Mouse (Mus musculus): ENCODE data around the gene Tssc4.
A peak's percentile ranks its signal among the peaks of the same experiment; 100 is the strongest.

The Tssc4 gene

DNA sequence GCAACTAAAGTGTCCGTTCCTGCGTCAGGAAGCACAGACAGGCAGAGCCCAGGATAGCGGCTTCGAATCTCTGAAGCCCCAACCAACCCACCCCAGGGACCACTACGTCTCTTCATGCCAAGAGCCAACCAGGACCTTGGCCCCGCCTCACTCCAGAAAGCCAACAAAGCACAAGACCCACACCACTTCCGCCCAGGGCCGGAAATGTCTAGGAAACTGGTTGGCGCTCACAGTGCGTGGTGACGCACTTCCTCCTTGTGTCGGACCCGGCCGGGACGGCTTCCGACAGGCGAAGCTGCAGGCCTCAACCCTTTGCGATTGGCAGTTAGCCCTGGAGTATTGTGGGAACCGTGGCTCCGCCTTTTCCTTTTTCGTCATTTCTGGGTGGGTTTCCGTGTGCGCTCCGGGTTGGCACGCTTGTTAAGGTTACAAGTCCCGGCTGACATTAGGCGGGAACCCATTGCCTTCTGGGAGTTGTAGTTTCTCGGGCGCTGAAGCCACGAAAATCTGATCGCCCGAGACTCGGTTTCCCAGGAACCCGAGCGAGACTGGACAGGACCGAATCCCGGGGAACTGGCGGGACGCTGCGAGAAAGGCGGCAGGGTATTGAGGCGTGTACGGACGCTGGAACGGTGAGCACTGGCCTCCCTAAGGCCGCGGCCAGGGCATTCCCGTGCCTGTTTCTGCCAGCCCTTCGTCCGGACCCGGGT, at the start of gene Tssc4:
Gene Tssc4, plus strand, starts transcription at position 368 of the 710 bp plus-strand sequence.
- DNase-seq, result peak; percentile 99

DNA sequence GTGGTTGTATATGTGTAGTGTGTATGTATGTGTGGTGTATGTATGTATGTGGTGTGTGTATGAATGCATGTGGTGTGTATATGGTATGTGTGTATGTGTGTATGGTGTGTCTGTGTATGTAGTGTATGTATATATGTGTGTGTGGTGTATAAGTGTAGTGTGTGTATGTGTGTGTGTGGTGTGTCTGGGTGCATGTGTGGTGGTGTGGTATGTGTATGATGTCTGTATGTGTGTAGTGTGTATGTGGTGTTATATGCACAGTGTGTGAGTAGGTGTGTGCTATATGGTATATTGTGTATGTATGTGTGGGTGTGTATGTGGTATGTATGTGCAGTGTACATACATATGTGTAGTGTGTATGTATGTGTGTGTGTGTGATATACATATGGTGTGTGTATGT, 49.0 kb upstream of the Tssc4 start:
- DNase-seq, result no peak

DNA sequence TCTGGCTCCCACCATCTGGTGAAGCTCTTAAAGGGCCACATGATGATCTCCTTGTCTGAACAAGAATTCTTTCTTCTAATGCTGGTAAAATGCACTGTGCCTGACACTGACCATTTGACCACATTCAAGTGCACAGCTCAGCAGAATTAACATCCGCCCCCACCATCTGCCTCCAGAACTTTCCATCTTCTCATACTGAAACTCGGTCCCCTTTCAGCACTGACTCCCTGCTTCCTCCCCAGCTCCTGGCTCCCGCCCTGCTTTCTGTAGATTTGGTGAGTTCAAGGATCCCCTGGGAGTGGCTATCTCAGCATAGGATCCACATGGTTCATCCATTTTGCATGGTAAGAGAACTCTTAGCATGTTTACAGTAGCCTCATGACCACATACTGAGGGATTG, 48.3 kb upstream of the Tssc4 start:
- no peak for DNase-seq

GRCm38 (mm10) chr7:143021356-143022164, 47.5 kb upstream of the Tssc4 start:
- DNase-seq, result no peak

GRCm38 (mm10) chr7:143023499-143023898, 45.5 kb upstream of the Tssc4 start:
- no peak for DNase-seq

DNA sequence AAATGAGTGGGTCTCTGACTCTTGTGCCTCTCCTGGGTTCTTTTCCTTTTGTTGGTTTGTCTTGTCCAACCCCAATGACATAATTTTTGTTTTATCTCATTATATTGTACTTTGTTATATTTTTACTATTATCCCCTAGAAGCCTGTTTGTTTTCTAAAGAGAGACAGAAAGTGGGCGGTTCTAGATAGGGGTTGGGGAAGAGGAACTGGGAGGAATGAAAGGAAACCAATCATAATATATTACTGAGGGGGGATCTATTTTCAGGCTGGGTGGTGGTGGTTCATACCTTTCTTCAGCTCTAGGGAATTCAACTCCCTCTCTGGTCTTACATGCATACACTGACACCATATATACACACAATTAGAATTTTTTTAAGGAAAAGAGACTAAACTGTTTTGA, 44.8 kb upstream of the Tssc4 start:
- DNase-seq, result no peak

- no peak for DNase-seq
Measured at GRCm38 (mm10) chr7:143025496-143025895, 43.6 kb upstream of the Tssc4 start.

DNA sequence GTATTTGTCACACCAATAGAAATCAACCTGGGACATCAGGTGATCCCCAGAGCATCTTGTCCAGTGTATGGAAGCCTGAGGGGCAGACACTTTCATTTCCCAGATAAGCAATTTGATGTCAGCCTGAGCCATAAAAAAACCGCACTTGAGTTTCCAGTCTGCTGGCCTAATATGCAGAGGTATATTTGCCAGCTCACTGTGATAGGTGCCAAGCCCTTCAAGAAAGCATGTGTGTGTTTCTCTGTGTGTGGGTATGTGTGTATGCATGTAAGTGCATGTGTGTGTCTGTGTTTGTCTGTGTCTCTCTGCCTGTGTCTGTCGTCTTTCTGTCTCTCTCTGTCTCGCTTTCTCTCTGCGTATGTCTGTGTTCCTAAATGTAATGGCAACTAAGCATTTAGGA, 41.9 kb upstream of the Tssc4 start:
- no peak for DNase-seq

DNA sequence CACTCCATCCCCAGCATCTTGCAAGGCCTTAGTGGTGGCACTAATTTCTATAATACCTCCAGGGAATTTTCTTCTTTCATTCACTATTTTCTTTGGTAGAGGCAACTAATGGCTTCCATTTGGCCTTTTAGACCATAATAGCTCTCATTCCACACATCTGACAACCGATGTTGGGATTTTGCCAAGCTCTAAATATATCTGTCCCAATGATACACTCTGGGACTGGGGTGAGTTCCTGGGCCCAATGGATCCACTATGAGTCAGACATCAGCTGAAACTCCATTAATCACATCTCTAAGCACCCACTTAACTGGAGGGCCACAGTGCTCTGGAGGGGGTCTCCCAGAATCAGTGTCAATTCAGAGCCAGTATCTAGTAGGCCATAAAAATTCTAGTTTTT, 37.2 kb upstream of the Tssc4 start:
- no peak for DNase-seq

- peak; percentile 59 for DNase-seq
Measured at GRCm38 (mm10) chr7:143033581-143033980, 35.5 kb upstream of the Tssc4 start.

- no peak for DNase-seq
Measured at GRCm38 (mm10) chr7:143034112-143034511, 34.9 kb upstream of the Tssc4 start.

DNA sequence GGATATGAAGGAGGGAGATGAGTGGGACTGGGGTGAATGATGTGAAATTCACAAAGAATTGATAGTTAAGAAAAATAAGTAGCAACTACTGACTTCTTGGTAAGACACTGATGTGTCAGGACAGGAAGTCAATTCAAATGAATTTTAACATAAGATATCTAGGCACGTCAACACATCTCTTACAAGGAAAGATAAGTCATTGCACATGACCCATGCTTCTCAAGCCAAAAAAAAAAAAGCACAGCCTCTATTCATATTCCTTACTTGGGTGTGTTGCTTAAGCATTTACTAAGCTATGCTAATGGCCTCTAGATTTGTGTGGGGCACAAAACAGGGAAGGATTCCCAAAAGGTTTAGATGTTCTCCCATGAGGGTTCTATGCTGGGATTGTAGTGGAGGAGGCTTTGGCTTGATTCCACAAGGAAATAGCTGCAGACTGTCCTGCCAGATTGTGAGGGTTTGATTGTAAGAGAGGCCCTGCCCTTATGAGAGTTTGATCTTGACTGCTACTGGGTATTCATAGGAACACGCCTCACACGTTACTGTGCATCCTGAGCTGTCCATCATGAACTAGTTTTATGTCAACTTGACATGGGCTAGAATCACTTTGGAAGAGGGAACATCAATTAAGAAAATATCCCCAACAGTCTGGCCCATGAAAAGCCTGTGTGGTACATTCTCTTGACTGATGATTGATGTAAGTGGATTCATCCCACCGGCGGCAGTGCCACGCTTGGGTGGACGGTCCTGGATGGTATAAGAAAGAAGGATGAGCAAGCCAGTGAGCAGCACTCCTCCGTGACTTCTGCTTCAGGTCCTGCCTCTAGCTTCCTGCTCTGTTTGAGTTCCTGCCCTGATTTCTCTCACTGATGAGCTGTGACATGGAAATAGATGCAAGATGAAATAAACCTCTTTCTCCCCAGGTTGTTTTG, 34.3 kb upstream of the Tssc4 start:
- DNase-seq, result no peak

DNA sequence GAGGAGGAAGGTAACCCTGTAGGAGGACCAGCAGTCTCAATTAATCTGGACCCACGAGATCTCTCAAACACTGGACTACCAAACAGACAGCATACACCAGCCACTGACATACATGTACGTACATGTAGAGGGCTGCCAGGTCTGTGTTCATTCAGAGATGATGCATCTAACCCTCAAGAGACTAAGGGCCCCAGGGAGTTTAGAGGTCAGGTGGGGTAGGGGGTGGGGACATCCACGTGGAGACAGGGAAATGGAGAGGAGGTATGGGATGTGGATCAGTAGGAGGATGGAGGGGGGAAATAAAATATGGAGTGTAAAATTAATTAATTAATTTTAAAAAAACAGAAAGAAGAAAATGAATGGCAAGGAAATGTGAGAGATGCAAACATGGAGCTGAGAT, 32.3 kb upstream of the Tssc4 start:
- DNase-seq, result no peak

GRCm38 (mm10) chr7:143037306-143037705, 31.7 kb upstream of the Tssc4 start:
- DNase-seq, result no peak

DNA sequence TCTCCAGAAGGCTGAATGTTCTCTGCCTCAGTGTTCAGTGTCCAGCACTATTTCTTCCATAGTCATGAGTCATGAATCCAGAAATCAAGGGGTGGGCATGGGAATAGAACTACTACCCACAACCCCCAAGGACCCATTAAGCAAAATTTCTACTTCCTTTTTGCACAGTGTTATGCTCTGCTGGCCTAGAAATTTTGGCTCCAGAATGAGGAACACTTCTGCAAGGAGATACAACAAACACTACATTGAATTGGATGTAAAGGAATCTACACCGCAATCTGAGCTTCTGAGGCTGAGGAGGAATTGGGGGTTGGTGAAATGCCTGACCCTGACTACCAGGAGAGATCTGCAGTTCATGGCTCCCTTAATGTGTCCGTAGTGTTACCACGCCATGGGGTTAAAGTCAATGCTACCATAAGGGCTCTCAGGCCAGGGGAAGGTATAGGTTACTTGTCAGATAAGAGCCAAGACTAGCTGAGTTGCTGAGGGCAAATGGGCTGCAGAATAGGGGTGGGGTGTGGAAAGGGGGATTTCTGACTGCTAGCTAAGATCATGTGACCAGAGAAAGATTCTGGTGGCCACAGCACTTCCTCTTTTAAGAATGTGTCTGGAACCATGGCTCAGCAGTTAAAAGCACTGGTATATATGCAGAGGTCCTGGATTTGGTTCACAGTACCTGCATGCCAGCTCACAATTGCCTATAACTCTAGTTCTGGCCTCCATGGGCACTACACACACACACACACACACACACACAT, 30.7 kb upstream of the Tssc4 start:
- DNase-seq, result no peak

- DNase-seq, result no peak
Measured at GRCm38 (mm10) chr7:143040561-143040960, 28.5 kb upstream of the Tssc4 start.

DNA sequence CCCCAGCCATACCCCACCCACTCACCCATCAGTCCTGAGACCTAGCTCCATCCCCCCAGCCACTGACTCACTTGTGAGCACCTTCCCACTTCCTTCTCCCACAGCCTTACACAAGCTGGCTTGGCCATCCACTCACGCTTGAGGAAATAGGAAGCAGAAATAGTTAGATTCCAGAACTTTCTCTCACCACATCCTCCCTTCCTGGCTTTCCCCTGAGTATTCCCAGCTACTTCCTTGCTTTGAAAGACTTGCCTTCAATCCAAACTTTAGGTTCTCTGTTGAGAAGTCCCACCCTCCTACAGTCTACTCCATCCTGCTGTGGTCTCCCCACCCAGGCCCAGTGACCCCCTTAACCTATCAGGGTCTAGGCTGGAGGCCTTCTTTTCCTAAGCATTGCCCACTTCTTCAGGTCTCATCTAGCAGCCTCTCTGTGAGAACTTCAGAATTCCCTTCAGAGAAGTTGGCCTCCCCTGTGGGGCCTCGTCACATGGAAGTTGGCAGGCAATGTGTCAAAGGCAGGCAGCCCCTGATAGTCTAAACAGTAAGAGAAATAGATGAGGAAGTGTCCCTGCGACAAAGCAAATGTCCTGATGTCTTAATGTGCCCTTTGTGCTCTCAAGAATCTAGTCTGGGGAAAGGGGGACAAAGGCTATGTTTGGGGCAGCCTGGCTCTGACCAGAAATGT, 27.8 kb upstream of the Tssc4 start:
- DNase-seq, result peak; percentile 61

DNA sequence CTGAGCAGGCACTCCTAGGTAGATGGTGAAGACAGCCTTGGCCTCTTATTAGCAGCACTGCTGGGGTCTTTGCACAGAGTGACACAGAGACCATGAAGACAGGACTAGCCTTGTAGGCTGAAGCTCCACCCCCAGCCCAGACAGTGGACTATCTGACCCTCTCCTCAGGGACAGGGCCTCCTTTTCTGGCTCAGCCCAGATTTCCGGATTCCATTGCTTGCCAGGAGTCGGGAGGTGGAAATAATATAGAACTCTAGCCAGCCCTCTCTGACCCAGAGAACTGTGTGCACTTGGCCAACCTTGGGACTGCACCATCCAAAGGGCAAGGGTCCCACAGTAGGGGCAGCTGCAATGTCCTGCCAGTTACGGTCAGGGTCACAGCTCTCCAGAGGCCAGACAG, 27.0 kb upstream of the Tssc4 start:
- DNase-seq, result peak; percentile 86

- no peak for DNase-seq
Measured at GRCm38 (mm10) chr7:143042897-143043300, 26.1 kb upstream of the Tssc4 start.

DNA sequence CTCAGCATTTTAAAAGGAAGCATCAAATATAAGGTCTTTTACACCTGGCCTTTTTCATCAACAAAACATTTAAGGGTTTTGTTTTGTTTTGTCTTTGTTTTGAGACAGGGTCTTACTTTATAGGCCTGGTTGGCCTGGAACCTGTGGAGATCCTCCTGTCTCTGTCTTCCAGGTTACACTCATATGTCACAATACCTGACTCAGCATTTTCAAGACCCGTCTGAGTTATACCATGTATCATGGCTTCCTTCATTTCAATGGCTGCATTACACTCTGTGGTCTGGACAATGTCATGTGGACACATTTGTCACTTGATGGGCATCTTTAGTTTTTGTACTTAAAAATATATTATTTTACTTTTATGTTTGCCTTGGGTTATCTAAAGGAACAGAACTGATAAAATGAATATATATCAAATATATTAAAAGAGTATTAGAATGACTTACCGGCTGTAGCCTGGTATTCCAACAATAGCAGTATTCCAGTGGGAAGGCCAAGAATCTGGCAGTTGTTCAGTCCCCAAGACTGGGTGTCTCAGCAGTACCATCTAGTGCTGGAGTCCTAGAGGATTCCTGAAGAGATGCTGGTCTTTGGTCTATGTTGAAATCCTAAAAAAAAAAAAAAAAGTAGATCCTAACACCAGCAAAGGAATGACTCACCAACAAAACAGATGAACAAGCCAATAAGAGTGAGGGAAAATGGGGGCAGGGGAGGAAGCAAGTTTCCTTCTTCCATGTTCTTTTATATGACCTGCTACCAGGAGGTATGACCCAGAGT, 24.8 kb upstream of the Tssc4 start:
- DNase-seq, result no peak

DNA sequence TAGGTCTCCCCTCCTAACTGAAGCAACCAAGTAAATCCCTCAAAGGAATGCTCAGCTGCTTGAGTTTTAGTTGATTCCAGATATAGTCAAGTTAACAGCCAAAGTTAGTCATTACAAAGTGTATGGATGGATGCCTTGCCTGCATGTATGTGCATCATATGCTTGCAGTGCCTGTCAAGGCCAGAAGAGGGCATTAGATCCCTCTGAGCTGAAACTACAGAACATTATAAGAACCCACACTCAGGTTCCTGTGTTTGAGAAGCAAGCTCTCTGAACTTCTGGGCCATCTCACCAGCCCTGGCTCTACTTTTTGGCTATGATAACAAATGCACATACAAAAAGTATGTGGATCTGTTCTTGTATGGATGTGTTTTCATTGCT, 24.2 kb upstream of the Tssc4 start:
- no peak for DNase-seq
